Mouse (Mus musculus) naive thymus-derived CD4-positive, alpha-beta T cell, adult 2 months (primary cell): ENCODE data around the gene Rmi1.
A peak's percentile ranks its signal among the peaks of the same experiment; 100 is the strongest.
"Not testable (repeated sequence)": the region's sequence is repeated elsewhere in the genome, so short reads cannot be mapped to it uniquely, and the experiment has no call there.

Experiments used
- DNase-seq: peaks from one replicate; pipeline ENCODE4 v3.0.0-alpha.2; 2011; ENCODE audit warnings: low read depth

Gene Rmi1

GRCm38 (mm10) chr13:58402003-58402743 lies at the start of gene Rmi1:
Gene Rmi1 (plus strand): TSS chr13:58402248.
- DNase-seq = peak; percentile 99

- no peak for DNase-seq
Observed at GRCm38 (mm10) chr13:58352996-58353395, 49.1 kb upstream of the Rmi1 start.

GRCm38 (mm10) chr13:58358629-58359303 lies 43.3 kb upstream of the Rmi1 start, which contains the start of gene Kif27:
Gene Kif27 (minus strand): TSS chr13:58359122.
- DNase-seq = peak; percentile 96

- DNase-seq = no peak
Observed at GRCm38 (mm10) chr13:58359304-58359653, 42.8 kb upstream of the Rmi1 start.

- no peak for DNase-seq
Observed at GRCm38 (mm10) chr13:58364353-58365175, 37.5 kb upstream of the Rmi1 start.

GRCm38 (mm10) chr13:58365179-58365578 lies 36.9 kb upstream of the Rmi1 start:
- DNase-seq = not testable (repeated sequence)

GRCm38 (mm10) chr13:58366373-58366772 lies 35.7 kb upstream of the Rmi1 start:
- no peak for DNase-seq

- no peak for DNase-seq
Observed at GRCm38 (mm10) chr13:58367641-58368040, 34.4 kb upstream of the Rmi1 start.

- DNase-seq = no peak
Observed at GRCm38 (mm10) chr13:58368835-58369234, 33.2 kb upstream of the Rmi1 start.

GRCm38 (mm10) chr13:58372278-58373152 lies 29.5 kb upstream of the Rmi1 start:
- DNase-seq = no peak

- DNase-seq = no peak
Observed at GRCm38 (mm10) chr13:58373153-58373470, 28.9 kb upstream of the Rmi1 start.

- DNase-seq = no peak
Observed at GRCm38 (mm10) chr13:58384371-58384770, 17.7 kb upstream of the Rmi1 start.

- peak; percentile 73 for DNase-seq
Observed at GRCm38 (mm10) chr13:58384779-58385546, 17.1 kb upstream of the Rmi1 start, which contains the start of gene 2210016F16Rik. Gene 2210016F16Rik (minus strand): TSS chr13:58385225.

GRCm38 (mm10) chr13:58385547-58385920 lies 16.5 kb upstream of the Rmi1 start:
- no peak for DNase-seq

GRCm38 (mm10) chr13:58387948-58388347 lies 14.1 kb upstream of the Rmi1 start:
- DNase-seq = peak; percentile 90

- no peak for DNase-seq
Observed at GRCm38 (mm10) chr13:58388379-58388778, 13.7 kb upstream of the Rmi1 start.

GRCm38 (mm10) chr13:58389324-58389951 lies 12.6 kb upstream of the Rmi1 start:
- DNase-seq = peak; percentile 23

- not testable (repeated sequence) for DNase-seq
Observed at GRCm38 (mm10) chr13:58394392-58394791, 7.7 kb upstream of the Rmi1 start.

- DNase-seq = peak; percentile 9
Observed at GRCm38 (mm10) chr13:58397651-58398050, 4.4 kb upstream of the Rmi1 start.

- DNase-seq = peak; percentile 40
Observed at GRCm38 (mm10) chr13:58400576-58400975, 1.5 kb upstream of the Rmi1 start.
